Mouse (Mus musculus) forebrain, postnatal 0 days (tissue): ENCODE results near the gene Igfbp6. TPM values are rescaled to one million over a fixed set of nuclear protein-coding genes. Genes with fewer than 3 reads are reported as not detected.

Experiments used
- ATAC-seq: fragments of 200-750 bp; cut with Nextera tagmentation; 2 replicates; pipeline ENCODE4 v1.8.0; 2017; ENCODE audit warnings: mild to moderate bottlenecking, moderate library complexity
- DNase-seq: peaks from one replicate; pipeline ENCODE4 v3.0.0-alpha.2; 2015
- H3K27ac ChIP-seq: fragments of 300-500 bp; sonication (generic); 2 replicates; pipeline ENCODE4 v1.5.1; 2014; ENCODE audit warnings: low read depth, mild to moderate bottlenecking, antibody characterized with exemption, low read length, moderate library complexity, mixed read lengths
- H3K27me3 ChIP-seq: fragments of 300-500 bp; sonication (generic); 2 replicates; pipeline ENCODE4 v1.6.1; 2014; ENCODE audit warnings: mild to moderate bottlenecking, low read length, mixed read lengths; ENCODE audit not compliant: insufficient read depth
- H3K36me3 ChIP-seq: fragments of 300-500 bp; sonication (generic); 2 replicates; pipeline ENCODE4 v1.6.1; 2014; ENCODE audit warnings: mild to moderate bottlenecking, moderate library complexity; ENCODE audit not compliant: insufficient read depth
- H3K4me1 ChIP-seq: fragments of 300-500 bp; sonication (generic); 2 replicates; pipeline ENCODE4 v1.6.1; 2014; ENCODE audit warnings: antibody characterized with exemption; ENCODE audit not compliant: insufficient read depth
- H3K4me2 ChIP-seq: fragments of 300-500 bp; sonication (generic); 2 replicates; pipeline ENCODE4 v1.6.1; 2014; ENCODE audit warnings: low read depth, mild to moderate bottlenecking, moderate library complexity
- H3K4me3 ChIP-seq: fragments of 300-500 bp; sonication (generic); 2 replicates; pipeline ENCODE4 v1.5.1; 2014; ENCODE audit warnings: low read depth, low read length, mixed read lengths
- H3K9ac ChIP-seq: fragments of 300-500 bp; sonication (generic); 2 replicates; pipeline ENCODE4 v1.6.1; 2014; ENCODE audit warnings: mild to moderate bottlenecking
- H3K9me3 ChIP-seq: fragments of 300-500 bp; sonication (generic); 2 replicates; pipeline ENCODE4 v1.6.1; 2016; ENCODE audit warnings: low read length
- CTCF ChIP-seq: sonication (generic); IDR thresholded peaks from 2 replicates; pipeline ENCODE4 v1.5.1; 2016; ENCODE audit warnings: antibody characterized with exemption, control low read depth, low read depth
- WGBS: fragments of 180-500 bp; shearing (Covaris S2); extraction: QIAGEN DNeasy Blood & Tissue Kit; methylation state at CpG from one replicate; pipeline ENCODE4 v1.1.7; 2014; 5-methylcytosine and 5-hydroxymethylcytosine counted together
- polyA plus RNA-seq: library from polyadenylated mRNA; unstranded; fragments of >200 nt; fragmentation: Nextera tagmentation; extraction: Ambion mirVana; gene quantifications from 2 replicates; pipeline ENCODE4 v1.2.1, GENCODE M21; 2015
- total RNA-seq: library from RNA; depleted of rRNA; stranded (reverse); fragments of >200 nt; gene quantifications from 2 replicates; pipeline ENCODE4 v1.2.3, GENCODE M21; 2014

Gene Igfbp6
- total and polyA plus RNA-seq, 2 experiments from 2014 or later, result 8.1 to 11.4 TPM

DNA sequence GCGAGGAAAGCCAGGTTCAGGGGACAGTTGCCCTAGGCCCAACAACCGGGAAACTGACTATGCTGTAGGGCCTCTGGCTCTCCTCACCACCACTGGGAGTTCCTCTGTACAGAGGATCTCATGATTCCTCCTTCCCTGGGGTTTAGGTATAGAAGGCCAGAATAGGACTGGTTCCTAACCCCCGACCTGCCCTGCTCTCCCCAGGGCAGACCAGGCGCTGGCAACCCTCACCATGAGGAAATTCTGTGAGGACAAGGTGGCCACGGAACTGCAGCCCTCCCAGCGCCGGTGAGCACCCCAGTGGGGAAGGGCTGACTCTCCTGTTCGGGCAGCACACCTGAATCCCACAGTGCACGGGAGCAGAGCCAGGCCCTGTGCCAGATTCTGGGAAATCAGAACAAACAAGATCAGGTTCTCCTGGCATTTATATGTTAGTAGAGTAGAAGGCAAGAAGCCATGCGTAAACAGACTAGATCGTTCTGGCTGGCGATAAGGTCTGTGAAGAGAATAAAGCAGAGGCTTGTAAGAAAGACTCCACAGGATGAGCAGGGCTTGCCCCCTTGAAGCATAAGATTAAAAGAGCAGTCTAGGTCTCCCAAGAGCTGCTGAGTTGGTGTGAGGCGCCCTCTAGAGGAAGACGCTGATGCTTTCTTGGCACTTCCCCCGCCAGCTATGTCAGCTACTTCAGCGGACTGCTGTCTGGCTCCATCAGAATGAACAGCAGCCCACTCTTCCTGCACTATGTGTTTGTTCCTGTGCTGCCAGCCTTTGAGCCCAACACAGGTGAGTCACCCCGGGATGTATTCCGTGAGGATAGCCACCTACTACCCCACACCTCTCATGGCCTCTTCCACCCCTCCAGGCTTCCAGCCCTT lies 35.3 kb upstream of the Igfbp6 start:
- Histone ChIP-seq H3K4me3 (no peak overlapping the region), H3K27me3 (peaks cover 7% of the 10 kb centered on the region), H3K9ac (no peak overlapping the region), H3K4me1 (no peaks in the 10 kb centered on the region), H3K4me2 (no peak overlapping the region), H3K9me3 (no peaks in the 10 kb centered on the region), H3K36me3 (no peaks in the 10 kb centered on the region), H3K27ac (0 out of 2 replicates have a peak overlapping the region, but pooled peaks have one; percentile 9)
- ATAC-seq, result peak; percentile 60
- 45% methylated on average over 18 of the region's 18 CpGs for WGBS
- peak; percentile 79 for TF ChIP-seq CTCF
- peak; percentile 84 for DNase-seq

DNA sequence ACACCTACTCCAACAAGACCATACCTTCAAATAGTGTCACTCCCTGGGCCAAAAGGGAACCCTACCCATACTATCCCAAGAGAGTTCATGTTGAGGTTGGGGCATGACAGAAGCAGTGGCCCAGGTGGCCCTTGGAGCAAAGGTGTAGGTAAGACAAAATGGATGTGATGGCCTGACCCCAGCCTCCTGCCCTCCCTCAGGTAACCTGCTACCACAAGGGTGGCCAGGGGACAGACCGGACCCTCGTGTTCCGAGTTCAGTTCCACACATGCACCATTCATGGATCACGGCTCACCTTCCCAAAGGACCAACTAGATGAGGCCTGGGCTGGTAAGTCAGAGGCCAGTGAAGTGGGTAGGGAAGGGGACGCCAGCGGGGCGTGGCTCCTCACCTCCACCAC lies 33.9 kb upstream of the Igfbp6 start:
- no peak for ATAC-seq
- no peak for TF ChIP-seq CTCF
- Histone ChIP-seq H3K27ac (no peak overlapping the region), H3K4me1 (no peaks in the 10 kb centered on the region), H3K4me2 (no peak overlapping the region), H3K27me3 (peaks cover 7% of the 10 kb centered on the region), H3K36me3 (0 out of 2 replicates have a peak, but pooled peaks cover under 1% of the 10 kb centered on the region), H3K9ac (no peak overlapping the region), H3K9me3 (no peaks in the 10 kb centered on the region), H3K4me3 (no peak overlapping the region)
- 94% methylated on average over 7 of the region's 7 CpGs for WGBS
- DNase-seq, result no peak

DNA sequence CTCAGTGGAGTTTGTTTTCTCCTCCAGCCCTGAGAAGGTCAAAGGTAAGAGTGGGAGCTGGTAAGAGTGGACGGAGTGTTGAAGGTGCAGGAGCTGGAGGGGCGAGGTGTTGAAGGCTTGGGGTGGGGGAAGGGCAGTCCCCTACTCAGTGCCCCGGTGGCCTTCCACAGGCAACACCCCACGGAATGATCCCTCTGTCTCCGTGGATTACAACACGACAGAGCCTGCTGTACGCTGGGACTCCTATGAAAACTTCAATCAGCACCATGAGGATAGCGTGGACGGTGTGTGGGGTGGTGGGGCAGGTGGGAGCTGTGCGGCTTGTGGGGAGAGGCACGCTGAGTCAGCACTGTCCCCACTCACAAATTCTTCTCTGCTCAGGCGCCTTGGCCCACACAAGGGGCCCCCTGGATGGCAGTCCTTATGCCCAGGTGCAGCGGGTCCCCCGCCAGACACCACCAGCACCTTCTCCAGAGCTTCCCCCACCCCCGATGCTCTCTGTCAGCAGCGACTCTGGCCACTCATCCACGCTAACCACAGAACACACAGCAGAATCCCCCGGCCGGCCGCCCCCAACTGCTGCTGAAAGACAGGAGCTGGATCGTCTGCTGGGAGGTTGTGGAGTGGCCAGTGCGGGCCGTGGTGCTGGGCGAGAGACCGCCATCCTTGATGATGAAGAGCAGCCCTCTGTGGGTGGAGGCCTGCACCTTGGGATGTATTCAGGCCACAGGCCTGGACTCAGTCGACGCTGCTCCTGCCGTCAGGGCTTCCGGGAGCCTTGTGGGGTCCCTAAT lies 33.3 kb upstream of the Igfbp6 start:
- DNase-seq, result no peak
- ATAC-seq, result no peak
- Histone ChIP-seq H3K9ac (no peak overlapping the region), H3K27me3 (peaks cover 7% of the 10 kb centered on the region), H3K4me2 (no peak overlapping the region), H3K27ac (no peak overlapping the region), H3K9me3 (no peaks in the 10 kb centered on the region), H3K4me1 (no peaks in the 10 kb centered on the region), H3K4me3 (no peak overlapping the region), H3K36me3 (peaks cover 7% of the 10 kb centered on the region; the same call in 1 of the 2 replicates)
- no peak for TF ChIP-seq CTCF
- 79% methylated on average over 29 of the region's 29 CpGs for WGBS

DNA sequence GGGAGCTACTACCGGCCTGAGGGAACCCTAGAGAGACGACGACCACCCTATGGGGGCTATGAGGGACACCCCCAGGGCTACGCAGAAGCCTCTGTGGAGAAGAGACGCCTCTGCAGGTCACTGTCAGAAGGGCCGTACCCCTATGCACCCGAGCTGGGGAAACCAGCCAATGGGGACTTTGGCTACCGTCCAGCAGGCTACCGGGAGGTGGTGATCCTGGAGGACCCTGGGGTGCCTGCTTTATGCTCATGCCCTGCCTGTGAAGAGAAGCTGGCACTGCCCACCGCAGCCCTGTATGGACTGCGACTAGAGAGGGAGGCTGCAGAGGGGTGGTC lies 32.7 kb upstream of the Igfbp6 start:
- Histone ChIP-seq H3K9me3 (no peaks in the 10 kb centered on the region), H3K4me2 (no peak overlapping the region), H3K4me3 (no peak overlapping the region), H3K27me3 (peaks cover 7% of the 10 kb centered on the region), H3K27ac (no peak overlapping the region), H3K36me3 (peaks cover 11% of the 10 kb centered on the region; the same call in 1 of the 2 replicates), H3K9ac (no peak overlapping the region), H3K4me1 (no peaks in the 10 kb centered on the region)
- DNase-seq (no peak), ATAC-seq (no peak)
- WGBS, result 69% methylated on average over 11 of the region's 11 CpGs
- no peak for TF ChIP-seq CTCF

DNA sequence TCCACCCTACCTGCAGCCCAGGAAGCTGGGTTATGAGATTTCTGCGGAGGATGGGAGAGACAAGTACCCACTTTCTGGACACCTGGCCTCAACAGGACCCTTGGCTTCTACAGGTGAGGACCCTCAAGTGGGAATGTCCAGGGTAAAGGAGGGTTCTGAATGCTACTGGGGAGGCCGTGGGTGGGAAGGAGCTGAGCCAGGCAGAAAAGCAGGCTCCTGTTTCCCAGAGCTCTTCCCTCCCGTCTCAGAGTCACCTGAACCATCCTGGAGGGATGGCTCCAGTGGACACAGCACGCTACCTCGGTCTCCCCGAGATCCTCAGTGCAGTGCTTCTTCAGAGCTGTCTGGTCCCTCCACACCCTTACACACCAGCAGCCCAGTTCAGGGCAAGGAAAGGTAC lies 32.0 kb upstream of the Igfbp6 start:
- H3K27ac ChIP-seq, result no peak overlapping the region
- no peaks in the 10 kb centered on the region for H3K9me3 ChIP-seq
- ATAC-seq (no peak), DNase-seq (no peak)
- H3K4me3 ChIP-seq, result no peak overlapping the region
- H3K4me1 ChIP-seq, result no peaks in the 10 kb centered on the region
- no peak for TF ChIP-seq CTCF
- peaks cover 18% of the 10 kb centered on the region for H3K36me3 ChIP-seq
- H3K9ac ChIP-seq, result no peak overlapping the region
- H3K27me3 ChIP-seq, result peaks cover 2% of the 10 kb centered on the region
- WGBS, result 89% methylated on average over 6 of the region's 6 CpGs
- H3K4me2 ChIP-seq, result no peak overlapping the region

DNA sequence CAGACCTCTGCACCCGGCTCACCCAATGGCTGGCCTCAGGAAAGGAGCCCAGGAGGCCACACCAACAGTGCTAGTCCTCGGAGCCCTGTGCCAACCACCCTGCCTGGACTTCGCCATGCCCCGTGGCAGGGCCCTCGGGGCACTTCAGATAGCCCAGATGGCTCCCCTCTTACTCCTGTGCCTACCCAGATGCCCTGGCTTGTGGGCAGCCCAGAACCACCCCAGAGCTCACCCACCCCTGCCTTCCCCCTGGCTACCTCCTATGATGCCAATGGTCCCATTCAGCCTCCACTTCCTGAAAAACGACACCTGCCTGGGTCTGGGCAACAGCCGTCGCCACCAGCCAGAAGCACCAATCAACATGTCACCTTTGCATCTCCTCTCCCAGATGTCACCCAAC lies 31.3 kb upstream of the Igfbp6 start:
- no peak for DNase-seq
- H3K27me3 ChIP-seq, result no peaks in the 10 kb centered on the region
- H3K9ac ChIP-seq, result no peak overlapping the region
- no peak overlapping the region for H3K27ac ChIP-seq
- H3K9me3 ChIP-seq, result no peaks in the 10 kb centered on the region
- H3K4me2 ChIP-seq, result no peak overlapping the region
- H3K36me3 ChIP-seq, result peaks cover 24% of the 10 kb centered on the region
- TF ChIP-seq CTCF, result no peak
- ATAC-seq, result no peak
- H3K4me3 ChIP-seq, result no peak overlapping the region
- H3K4me1 ChIP-seq, result no peaks in the 10 kb centered on the region
- WGBS, result 74% methylated on average over 8 of the region's 8 CpGs

DNA sequence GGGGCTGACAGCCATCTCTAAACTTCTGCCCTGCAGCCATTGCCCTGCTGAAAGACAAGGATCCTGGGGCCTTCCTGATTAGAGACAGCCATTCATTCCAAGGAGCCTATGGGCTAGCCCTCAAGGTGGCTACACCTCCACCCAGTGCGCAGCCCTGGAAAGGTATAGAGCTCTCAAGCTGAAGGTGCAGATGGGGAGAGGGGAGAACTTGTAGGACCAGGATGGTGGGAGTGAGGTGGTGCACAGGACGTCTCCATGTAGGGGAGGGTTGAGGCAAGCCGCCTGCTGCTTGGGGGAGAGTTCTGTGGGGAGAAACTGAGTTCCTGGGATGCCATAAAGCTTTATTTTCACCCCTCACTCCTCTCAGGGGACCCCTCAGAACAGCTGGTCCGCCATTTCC lies 30.5 kb upstream of the Igfbp6 start:
- Histone ChIP-seq H3K4me3 (no peak overlapping the region), H3K9ac (no peak overlapping the region; the same call in 1 of the 2 replicates), H3K4me2 (no peak overlapping the region), H3K27ac (no peak overlapping the region), H3K36me3 (peaks cover 32% of the 10 kb centered on the region), H3K9me3 (no peaks in the 10 kb centered on the region), H3K27me3 (no peaks in the 10 kb centered on the region), H3K4me1 (no peaks in the 10 kb centered on the region)
- 86% methylated on average over 4 of the region's 4 CpGs for WGBS
- ATAC-seq, result no peak
- no peak for DNase-seq
- no peak for TF ChIP-seq CTCF
